Mouse (Mus musculus): Measurements from ENCODE around the gene Olfr31.

Gene Olfr31

GRCm38 (mm10) chr14:14354511-14355359 lies 32.1 kb downstream of the Olfr31 start:
- DNase-seq (ENCODE audit: inconsistent ontology term): no peak

GRCm38 (mm10) chr14:14355360-14355646 lies 32.7 kb downstream of the Olfr31 start:
- no peak for DNase-seq (ENCODE audit: inconsistent ontology term)
